Comparison of ENCODE assay signal across 14 mouse cellular contexts in the genomic region with DNA sequence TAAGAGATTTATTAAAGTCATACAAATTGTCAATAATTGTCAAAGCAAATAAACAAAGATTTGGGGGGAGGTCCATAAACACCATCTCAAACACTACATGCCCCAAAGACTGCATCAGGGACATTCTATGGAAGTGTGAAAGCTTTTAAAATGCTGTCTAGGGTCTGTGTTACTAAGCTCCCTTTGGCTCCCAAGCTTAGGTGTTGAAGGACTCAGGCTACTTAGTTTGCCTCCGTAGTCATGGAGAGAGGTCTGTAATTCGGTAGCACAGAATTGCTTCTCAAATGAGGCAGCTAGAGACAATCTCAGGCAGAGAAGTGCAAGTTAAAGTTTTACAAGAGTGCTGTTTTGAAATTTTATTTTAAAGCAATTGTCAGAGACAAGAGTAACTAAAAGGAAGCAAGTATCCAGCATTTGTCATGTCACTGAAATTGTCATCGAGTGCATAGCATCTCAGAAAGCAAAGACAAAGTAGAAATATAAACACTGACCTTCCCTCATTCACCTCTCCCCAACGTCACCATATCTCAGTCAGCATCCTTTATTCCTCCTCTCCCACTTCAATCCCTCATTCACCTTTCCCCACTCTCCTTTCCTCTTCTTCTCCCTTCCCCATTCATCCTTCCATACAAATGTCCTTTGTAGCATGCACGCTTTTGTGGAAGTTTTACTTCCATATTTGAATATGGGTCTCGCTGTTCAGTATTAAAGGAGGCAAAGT.
DNase-seq lines count a peak whose midpoint lies in the region; ATAC-seq and TF ChIP-seq lines count a peak whose summit lies in the region.
"Had no signal": no experiment of that assay in that cellular context is flagged by ENCODE, and none has a peak within 500 bp of the region (broad histone marks: within the 10 kb centered on the region; RNA-seq: fewer than 3 reads in every experiment).

No protein-coding gene starts in this region.

- no peaks in the 10 kb centered on the region for H3K36me3 ChIP-seq in forebrain, embryonic 13.5 days (ENCODE audit: poor library complexity, severe bottlenecking)
- H3K36me3 ChIP-seq in midbrain, embryonic 11.5 days (ENCODE audit: control insufficient read depth, insufficient read depth, low read length) = no peaks in the 10 kb centered on the region
- H3K36me3 ChIP-seq in liver, postnatal 0 days (replicated peaks; ENCODE audit: insufficient read depth, low read length) = no peaks in the 10 kb centered on the region
- H3K36me3 ChIP-seq: heart, embryonic 15.5 days; limb, embryonic 15.5 days had no signal

- H3K27ac ChIP-seq in left cerebral cortex, adult 2 months = peak overlapping the region; percentile 1
- H3K27ac ChIP-seq in forebrain, embryonic 13.5 days = no peak overlapping the region
- H3K27ac ChIP-seq in midbrain, embryonic 11.5 days (ENCODE audit: low read depth, low read length) = peak overlapping the region; percentile 44; the same call in 1 of the 2 replicates
- H3K27ac ChIP-seq in liver, postnatal 0 days (ENCODE audit: low read depth) = no peak overlapping the region
- H3K27ac ChIP-seq: heart, embryonic 15.5 days; limb, embryonic 15.5 days had no signal

- no peak for TF ChIP-seq CTCF in left cerebral cortex, adult 2 months (IDR thresholded peaks at IDR 0.05)
- TF ChIP-seq CTCF in liver, postnatal 0 days (IDR thresholded peaks at IDR 0.05; ENCODE audit: low read depth) = no peak

- H3K27me3 ChIP-seq in forebrain, embryonic 13.5 days = no peaks in the 10 kb centered on the region
- no peaks in the 10 kb centered on the region for H3K27me3 ChIP-seq in midbrain, embryonic 11.5 days (ENCODE audit: control insufficient read depth, insufficient read depth, low read length)
- H3K27me3 ChIP-seq in liver, postnatal 0 days (ENCODE audit: insufficient read depth, low read length) = no peaks in the 10 kb centered on the region
- H3K27me3 ChIP-seq: heart, embryonic 15.5 days; limb, embryonic 15.5 days had no signal

- intact Hi-C loops in left cerebral cortex, adult 2 months (cut with DNase I) = no loop called here
- intact Hi-C loops in left cerebral cortex, postnatal 25 days (cut with DNase I) = no loop called here

- peak overlapping the region; percentile 14; the same call in 1 of the 2 replicates for H3K4me2 ChIP-seq in forebrain, embryonic 13.5 days
- no peak overlapping the region for H3K4me2 ChIP-seq in midbrain, embryonic 11.5 days
- H3K4me2 ChIP-seq in liver, postnatal 0 days (ENCODE audit: low read depth, low read length) = no peak overlapping the region
- H3K4me2 ChIP-seq: heart, embryonic 15.5 days; limb, embryonic 15.5 days had no signal

- no peak for TF ChIP-seq EP300 in liver, postnatal 0 days (IDR thresholded peaks at IDR 0.05; ENCODE audit: low read depth)

- 59% methylated on average over 6 of the region's 6 CpGs for WGBS in forebrain, embryonic 13.5 days
- 75% methylated on average over 6 of the region's 6 CpGs for WGBS in midbrain, embryonic 11.5 days
- 75% methylated on average over 6 of the region's 6 CpGs for WGBS in liver, postnatal 0 days (ENCODE audit: insufficient replicate concordance)

- no peaks in the 10 kb centered on the region for H3K4me1 ChIP-seq in forebrain, embryonic 13.5 days
- no peaks in the 10 kb centered on the region; the same call in 1 of the 2 replicates for H3K4me1 ChIP-seq in midbrain, embryonic 11.5 days (ENCODE audit: control insufficient read depth, insufficient read depth, low read length)
- H3K4me1 ChIP-seq in liver, postnatal 0 days (ENCODE audit: insufficient read depth) = no peaks in the 10 kb centered on the region
- H3K4me1 ChIP-seq: heart, embryonic 15.5 days; limb, embryonic 15.5 days had no signal

- no peak overlapping the region for H3K9ac ChIP-seq in forebrain, embryonic 13.5 days
- 0 out of 2 replicates have a peak overlapping the region, but pooled peaks have one; percentile 20 for H3K9ac ChIP-seq in midbrain, embryonic 11.5 days (ENCODE audit: low read length)
- no peak overlapping the region for H3K9ac ChIP-seq in liver, postnatal 0 days (replicated peaks)
- H3K9ac ChIP-seq: heart, embryonic 15.5 days; limb, embryonic 15.5 days had no signal

- ATAC-seq in forebrain, embryonic 13.5 days = no peak
- ATAC-seq in midbrain, embryonic 11.5 days (ENCODE audit: low FRiP score) = peak; percentile 62
- ATAC-seq in liver, postnatal 0 days = no peak
- no peak for ATAC-seq in monocyte, adult 5-6 weeks (replicated peaks; ENCODE audit: insufficient number of reproducible peaks, low FRiP score, low TSS enrichment, poor library complexity, severe bottlenecking)

- DNase-seq in left cerebral cortex, adult 2 months (ENCODE audit: extremely low spot score in 1 of 2, low spot score in 2 of 2) = no peak
- DNase-seq in left cerebral cortex, postnatal 25 days (ENCODE audit: low spot score in 2 of 2) = no peak
- peak; percentile 85 for DNase-seq in midbrain, embryonic 11.5 days (ENCODE audit: low spot score, missing footprints)
- no peak for DNase-seq in liver, postnatal 0 days
- no peak for DNase-seq in MN1 (ENCODE audit: low spot score)
- DNase-seq: cerebellum, adult 9-10 months; gastrocnemius, postnatal 36 days; kidney, adult 11 months; lung, postnatal 10 days had no signal

- no peaks in the 10 kb centered on the region for H3K9me3 ChIP-seq in forebrain, embryonic 13.5 days (replicated peaks)
- no peaks in the 10 kb centered on the region for H3K9me3 ChIP-seq in midbrain, embryonic 11.5 days (ENCODE audit: control insufficient read depth, low read length)
- H3K9me3 ChIP-seq in liver, postnatal 0 days (ENCODE audit: low read length) = no peaks in the 10 kb centered on the region
- H3K9me3 ChIP-seq: heart, embryonic 15.5 days; limb, embryonic 15.5 days had no signal

- no peak overlapping the region for H3K4me3 ChIP-seq in left cerebral cortex, adult 2 months
- no peak overlapping the region for H3K4me3 ChIP-seq in forebrain, embryonic 13.5 days
- H3K4me3 ChIP-seq in midbrain, embryonic 11.5 days (ENCODE audit: low read depth, low read length) = no peak overlapping the region
- H3K4me3 ChIP-seq in liver, postnatal 0 days (ENCODE audit: low read depth, low read length) = no peak overlapping the region
- H3K4me3 ChIP-seq: heart, embryonic 15.5 days; limb, embryonic 15.5 days; myocyte had no signal

Comparison
In these comparisons a context has a peak if more than half of its experiments do, and no peak if none do; other contexts are left out.
1. H3K27ac ChIP-seq: peak in left cerebral cortex, adult 2 months (single experiment) and midbrain, embryonic 11.5 days (single experiment); none in forebrain, embryonic 13.5 days (single experiment) and liver, postnatal 0 days (single experiment).